Mouse (Mus musculus) thymus, postnatal 10 days (tissue): ENCODE data around the gene Klf11.
"Not testable (repeated sequence)": the region's sequence is repeated elsewhere in the genome, so short reads cannot be mapped to it uniquely, and the experiment has no call there.

Experiments
- DNase-seq, 2 experiments: peaks; one replicate each; pipeline ENCODE4 v3.0.0; 2021; ENCODE audit warnings: low spot score in 2 of 2

The Klf11 gene

GRCm38 (mm10) chr12:24654065-24654862, 3.2 kb downstream of the Klf11 start:
- DNase-seq: no peak

- no peak for DNase-seq
Measured at GRCm38 (mm10) chr12:24656436-24656835, 5.4 kb downstream of the Klf11 start.

GRCm38 (mm10) chr12:24658998-24659397, 7.9 kb downstream of the Klf11 start:
- no peak for DNase-seq

GRCm38 (mm10) chr12:24659923-24660322, 8.8 kb downstream of the Klf11 start:
- no peak for DNase-seq

- no peak for DNase-seq
Measured at GRCm38 (mm10) chr12:24661100-24661499, 10.0 kb downstream of the Klf11 start.

GRCm38 (mm10) chr12:24662131-24662530, 11.1 kb downstream of the Klf11 start:
- DNase-seq: no peak

GRCm38 (mm10) chr12:24680096-24680491, 29.0 kb downstream of the Klf11 start:
- DNase-seq: no peak

GRCm38 (mm10) chr12:24680492-24681285, 29.6 kb downstream of the Klf11 start:
- no peak for DNase-seq

GRCm38 (mm10) chr12:24681286-24682023, 30.4 kb downstream of the Klf11 start, which contains the start of gene Cys1:
Cys1 (minus strand) TSS chr12:24681813.
- no peak for DNase-seq

GRCm38 (mm10) chr12:24682563-24682962, 31.5 kb downstream of the Klf11 start:
- DNase-seq: no peak

- DNase-seq: no peak
Measured at GRCm38 (mm10) chr12:24683461-24683860, 32.4 kb downstream of the Klf11 start.

GRCm38 (mm10) chr12:24686038-24686695, 35.1 kb downstream of the Klf11 start:
- DNase-seq: no peak

- no peak for DNase-seq
Measured at GRCm38 (mm10) chr12:24686696-24687346, 35.7 kb downstream of the Klf11 start.

GRCm38 (mm10) chr12:24690351-24690750, 39.3 kb downstream of the Klf11 start:
- no peak for DNase-seq

GRCm38 (mm10) chr12:24696500-24697483, 45.7 kb downstream of the Klf11 start:
- peak; percentile 60 to 81 for DNase-seq

- no peak for DNase-seq
Measured at GRCm38 (mm10) chr12:24697484-24698204, 46.6 kb downstream of the Klf11 start.

GRCm38 (mm10) chr12:24698514-24698913, 47.4 kb downstream of the Klf11 start:
- DNase-seq: no peak

GRCm38 (mm10) chr12:24699578-24699977, 48.5 kb downstream of the Klf11 start:
- DNase-seq: no peak

GRCm38 (mm10) chr12:24701621-24702020, 50.5 kb downstream of the Klf11 start:
- DNase-seq: not testable (repeated sequence)
